Mouse (Mus musculus): Measurements from ENCODE around the gene Tinf2.

DNA sequence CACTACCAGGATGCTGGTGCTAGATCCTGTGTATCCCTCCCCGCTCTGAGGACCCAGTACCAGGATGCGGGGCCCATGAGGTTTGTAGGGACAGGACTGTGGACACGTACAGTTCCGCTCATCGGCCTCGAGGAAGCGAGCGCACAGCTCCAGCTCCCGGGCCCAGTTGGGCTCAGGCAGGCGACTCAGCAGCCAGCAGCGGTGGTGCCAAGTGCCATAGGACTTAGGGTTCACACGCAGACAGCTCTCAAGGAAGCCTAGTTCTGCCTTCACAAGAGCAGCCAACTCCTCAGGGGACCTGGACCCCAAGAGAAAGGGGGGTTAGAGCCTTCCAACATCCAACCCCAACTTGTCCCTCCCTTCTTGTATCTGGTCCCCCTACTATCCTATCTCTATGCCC is 39.0 kb upstream of the Tinf2 start:
- no peak for TF ChIP-seq CTCF (IDR thresholded peaks at IDR 0.05; ENCODE audit: low read depth, low read length)
- TF ChIP-seq EP300 (IDR thresholded peaks at IDR 0.05; ENCODE audit: insufficient read depth, low read depth, low read length) = no peak
